Mouse (Mus musculus) heart, adult 2 months (tissue): ENCODE data around the gene Cyb561a3. TPM values are rescaled to one million over a fixed set of nuclear protein-coding genes. Genes with fewer than 3 reads are reported as not detected.
"Not testable (repeated sequence)": the region's sequence is repeated elsewhere in the genome, so short reads cannot be mapped to it uniquely, and the experiment has no call there.

Experiments
- DNase-seq, 2 experiments: peaks; one replicate each; pipeline ENCODE4 v3.0.0; 2021
- H3K27ac ChIP-seq: fragments of 200-600 bp; 2 replicates; pipeline ENCODE4 v1.8.1; 2022
- H3K27me3 ChIP-seq: fragments of 200-500 bp; 2 replicates; pipeline ENCODE4 v1.6.1; 2012; ENCODE audit warnings: mild to moderate bottlenecking, low read length, inconsistent platforms, mixed read lengths; ENCODE audit not compliant: control insufficient read depth, insufficient read depth
- H3K36me3 ChIP-seq: fragments of 200-500 bp; 2 replicates; pipeline ENCODE4 v1.6.1; 2012; ENCODE audit warnings: low read length, inconsistent platforms; ENCODE audit not compliant: control insufficient read depth, insufficient read depth
- H3K4me1 ChIP-seq: fragments of 200-500 bp; 2 replicates; pipeline ENCODE4 v1.6.1; 2011; ENCODE audit warnings: low read length; ENCODE audit not compliant: control insufficient read depth, insufficient read depth
- H3K4me3 ChIP-seq: fragments of 200-600 bp; 2 replicates; pipeline ENCODE4 v1.8.1; 2022
- H3K79me2 ChIP-seq: fragments of 200-500 bp; replicated peaks from 2 replicates; pipeline ENCODE4 v1.6.1; 2012; ENCODE audit warnings: mild to moderate bottlenecking, inconsistent platforms, low read length, moderate library complexity, mixed read lengths; ENCODE audit not compliant: control insufficient read depth, insufficient read depth
- H3K9ac ChIP-seq: fragments of 200-500 bp; 2 replicates; pipeline ENCODE4 v1.6.1; 2012; ENCODE audit warnings: low read depth, mild to moderate bottlenecking, control low read depth, inconsistent platforms, low read length, mixed read lengths
- CTCF ChIP-seq: fragments of 200-600 bp; IDR thresholded peaks from 2 replicates; pipeline ENCODE4 v1.8.1; 2022; ENCODE audit warnings: antibody characterized with exemption, mild to moderate bottlenecking, moderate library complexity
- EP300 ChIP-seq: fragments of 200-500 bp; IDR thresholded peaks from 2 replicates; pipeline ENCODE4 v1.6.1; 2011; ENCODE audit warnings: low read depth, low read length, control low read depth; ENCODE audit not compliant: insufficient read depth
- POLR2A ChIP-seq: fragments of 200-500 bp; IDR thresholded peaks from 2 replicates; pipeline ENCODE4 v1.6.1; 2011; ENCODE audit warnings: mild to moderate bottlenecking, low read depth, low read length, control low read depth; ENCODE audit not compliant: insufficient read depth
- WGBS: fragments of 180-500 bp; shearing (Covaris S2); methylation state at CpG from one replicate; pipeline ENCODE4 v1.1.7; 2018; 5-methylcytosine and 5-hydroxymethylcytosine counted together
- intact Hi-C: fragments of 180-260 bp; cut with DNase I; formaldehyde crosslinking; loops from one replicate; pipeline ENCODE4 v1.15.1; 2025
- polyA plus RNA-seq: library from polyadenylated mRNA; depleted of rRNA; stranded (reverse); fragments of >200 nt; gene quantifications from 2 replicates; pipeline ENCODE4 v1.2.3, GENCODE M21; 2012
- total RNA-seq, 2 experiments: library from RNA; stranded (reverse); gene quantifications; 2 replicates each; pipeline ENCODE4 v1.2.3; 2021

Cyb561a3 gene
- total and polyA plus RNA-seq, 3 experiments, result 11.3 to 24.3 (median 11.3) TPM

- Histone ChIP-seq H3K27me3 (no peaks in the 10 kb centered on the region), H3K4me1 (peaks cover 7% of the 10 kb centered on the region), H3K36me3 (peaks cover 2% of the 10 kb centered on the region; the same call in 1 of the 2 replicates), H3K27ac (no peak overlapping the region), H3K79me2 (no peaks in the 10 kb centered on the region), H3K4me3 (no peak overlapping the region), H3K9ac (no peak overlapping the region)
- 86% methylated on average over 2 of the region's 2 CpGs for WGBS
- no peak for TF ChIP-seq EP300
- TF ChIP-seq CTCF, result no peak
- no peak for TF ChIP-seq POLR2A
- DNase-seq, result no peak
- intact Hi-C loops, result no loop called here
These were observed 19.5 kb upstream of the Cyb561a3 start for GRCm38 (mm10) chr19:10557430-10557829.

DNA sequence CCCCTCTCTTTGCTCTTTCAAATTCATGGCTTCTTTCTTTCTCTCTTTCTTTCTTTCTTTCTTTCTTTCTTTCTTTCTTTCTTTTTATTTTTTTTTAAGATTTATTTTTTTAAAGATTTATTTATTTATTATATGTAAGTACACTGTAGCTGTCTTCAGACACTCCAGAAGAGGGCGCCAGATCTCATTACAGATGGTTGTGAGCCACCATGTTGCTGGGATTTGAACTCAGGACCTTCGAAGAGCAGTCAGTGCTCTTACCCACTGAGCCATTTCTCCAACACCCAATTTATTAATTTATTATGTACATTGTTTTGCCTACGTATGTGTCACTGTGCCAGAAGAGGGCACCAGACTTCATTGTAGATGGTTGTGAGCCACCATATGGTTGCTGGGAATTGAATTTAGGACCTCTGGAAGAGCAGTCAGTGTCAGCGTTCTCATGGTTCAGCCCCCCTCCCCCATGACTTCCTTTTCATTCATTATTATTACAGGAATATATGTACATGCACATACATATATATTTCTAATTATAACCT, 19.1 kb upstream of the Cyb561a3 start:
- peak; percentile 60 for TF ChIP-seq CTCF
- H3K79me2 ChIP-seq, intact Hi-C loops, H3K4me3 ChIP-seq, H3K9ac ChIP-seq, H3K36me3 ChIP-seq, H3K4me1 ChIP-seq, H3K27me3 ChIP-seq, H3K27ac ChIP-seq, DNase-seq: not testable (repeated sequence)
- 72% methylated on average over 4 of the region's 4 CpGs for WGBS

GRCm38 (mm10) chr19:10560108-10560507, 16.9 kb upstream of the Cyb561a3 start:
- H3K27me3 ChIP-seq, result no peaks in the 10 kb centered on the region
- no peak for DNase-seq
- TF ChIP-seq EP300 (no peak), POLR2A (no peak), CTCF (peak; percentile 49)
- H3K27ac ChIP-seq, result no peak overlapping the region
- H3K4me3 ChIP-seq, result no peak overlapping the region
- WGBS, result 49% methylated on average over 5 of the region's 5 CpGs
- no peaks in the 10 kb centered on the region for H3K36me3 ChIP-seq
- H3K4me1 ChIP-seq, result peaks cover 7% of the 10 kb centered on the region
- H3K9ac ChIP-seq, result no peak overlapping the region
- H3K79me2 ChIP-seq, result no peaks in the 10 kb centered on the region
- intact Hi-C loops, result no loop called here

DNA sequence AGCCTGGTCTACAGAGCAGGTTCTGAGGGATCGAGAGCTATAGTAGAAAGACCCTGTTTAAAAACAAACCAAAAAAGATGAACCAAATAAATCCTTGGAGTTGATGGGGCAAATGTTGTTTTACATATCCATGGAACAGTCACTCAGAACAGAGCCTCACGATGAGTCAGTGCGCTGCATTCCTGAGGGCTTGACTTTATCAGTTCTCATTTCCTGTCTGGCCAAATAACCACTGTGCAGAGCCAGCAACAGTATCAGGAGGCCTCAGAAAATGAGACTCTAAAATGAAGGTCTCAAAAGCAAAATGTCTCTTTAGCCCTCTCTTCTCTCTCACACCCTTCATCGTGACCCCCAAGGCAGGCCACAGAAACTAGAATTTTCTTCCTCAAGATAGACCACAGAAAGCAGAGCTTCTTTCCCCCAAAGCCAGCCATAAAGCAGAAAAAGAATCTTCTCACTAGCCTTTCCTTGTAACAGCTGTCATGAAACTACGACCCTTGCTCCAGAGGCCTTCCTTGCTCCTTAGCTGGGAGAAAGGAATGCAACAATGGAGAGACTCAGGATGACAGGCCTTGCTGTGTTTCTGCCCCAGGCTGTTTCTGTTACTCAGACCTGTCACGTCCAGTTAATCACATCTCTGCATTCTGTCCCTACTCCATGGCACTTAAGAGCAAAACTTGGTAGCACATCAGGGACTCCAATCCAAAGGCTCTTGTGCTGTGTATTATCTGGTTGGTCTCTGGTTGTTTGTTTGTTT, 15.2 kb upstream of the Cyb561a3 start:
- Histone ChIP-seq H3K27me3 (no peaks in the 10 kb centered on the region), H3K36me3 (no peaks in the 10 kb centered on the region), H3K79me2 (no peaks in the 10 kb centered on the region), H3K4me1 (peaks cover 4% of the 10 kb centered on the region), H3K9ac (no peak overlapping the region), H3K4me3 (no peak overlapping the region), H3K27ac (peak overlapping the region; percentile 63)
- DNase-seq, result peak; percentile 47 to 69
- intact Hi-C loops, result no loop called here
- WGBS, result 28% methylated on average over 6 of the region's 6 CpGs
- no peak for TF ChIP-seq EP300

DNA sequence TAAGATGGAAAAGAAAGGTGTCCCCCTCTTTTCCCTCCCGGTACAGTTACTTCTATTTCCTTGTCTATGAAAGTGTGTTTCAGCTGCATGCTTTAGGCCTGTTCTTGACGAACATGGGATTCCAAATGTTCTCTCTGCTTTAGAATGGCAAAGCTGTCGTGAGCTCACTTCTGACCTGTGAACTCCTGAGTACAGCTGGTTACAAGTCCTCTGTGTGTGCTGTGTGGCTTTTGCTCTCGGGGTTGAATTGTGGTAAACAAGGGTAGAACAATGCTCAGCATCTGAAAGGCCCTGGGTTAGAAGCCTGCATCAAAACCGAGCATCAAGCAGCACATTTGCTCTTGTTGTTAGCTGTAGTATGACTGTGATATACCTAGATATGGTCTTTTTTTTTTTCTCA, 14.6 kb upstream of the Cyb561a3 start:
- no peak for DNase-seq
- intact Hi-C loops, result no loop called here
- no peaks in the 10 kb centered on the region for H3K36me3 ChIP-seq
- TF ChIP-seq POLR2A (no peak), CTCF (no peak), EP300 (no peak)
- H3K27ac ChIP-seq, result peak overlapping the region; percentile 63
- H3K4me3 ChIP-seq, result no peak overlapping the region
- H3K27me3 ChIP-seq, result no peaks in the 10 kb centered on the region
- no peaks in the 10 kb centered on the region for H3K79me2 ChIP-seq
- WGBS, result 66% methylated on average over 5 of the region's 5 CpGs
- H3K9ac ChIP-seq, result no peak overlapping the region
- peaks cover 4% of the 10 kb centered on the region for H3K4me1 ChIP-seq

- WGBS, result 74% methylated on average over 6 of the region's 6 CpGs
- no peak overlapping the region for H3K27ac ChIP-seq
- intact Hi-C loops, result no loop called here
- no peak for TF ChIP-seq CTCF
- no peak for TF ChIP-seq POLR2A
- no peak for TF ChIP-seq EP300
- H3K4me3 ChIP-seq, result no peak overlapping the region
- no peaks in the 10 kb centered on the region for H3K79me2 ChIP-seq
- DNase-seq, result no peak
- peaks cover 4% of the 10 kb centered on the region for H3K4me1 ChIP-seq
- H3K27me3 ChIP-seq, result no peaks in the 10 kb centered on the region
- no peaks in the 10 kb centered on the region for H3K36me3 ChIP-seq
- H3K9ac ChIP-seq, result no peak overlapping the region
These were observed 12.7 kb upstream of the Cyb561a3 start for GRCm38 (mm10) chr19:10564278-10564677.
